Mouse (Mus musculus) right cerebral cortex, postnatal 10 days (tissue): ENCODE results near the gene Cabp1.
A peak's percentile ranks its signal among the peaks of the same experiment; 100 is the strongest.

ENCODE experiments used
- DNase-seq, 2 experiments: peaks; one replicate each; pipeline ENCODE4 v3.0.0; 2021; ENCODE audit warnings: low spot score in 2 of 2

The Cabp1 gene

GRCm38 (mm10) chr5:115127421-115128179 lies 66.6 kb downstream of the Cabp1 start:
- DNase-seq = no peak

- no peak for DNase-seq
These were observed 67.4 kb downstream of the Cabp1 start for GRCm38 (mm10) chr5:115126578-115127312.

DNA sequence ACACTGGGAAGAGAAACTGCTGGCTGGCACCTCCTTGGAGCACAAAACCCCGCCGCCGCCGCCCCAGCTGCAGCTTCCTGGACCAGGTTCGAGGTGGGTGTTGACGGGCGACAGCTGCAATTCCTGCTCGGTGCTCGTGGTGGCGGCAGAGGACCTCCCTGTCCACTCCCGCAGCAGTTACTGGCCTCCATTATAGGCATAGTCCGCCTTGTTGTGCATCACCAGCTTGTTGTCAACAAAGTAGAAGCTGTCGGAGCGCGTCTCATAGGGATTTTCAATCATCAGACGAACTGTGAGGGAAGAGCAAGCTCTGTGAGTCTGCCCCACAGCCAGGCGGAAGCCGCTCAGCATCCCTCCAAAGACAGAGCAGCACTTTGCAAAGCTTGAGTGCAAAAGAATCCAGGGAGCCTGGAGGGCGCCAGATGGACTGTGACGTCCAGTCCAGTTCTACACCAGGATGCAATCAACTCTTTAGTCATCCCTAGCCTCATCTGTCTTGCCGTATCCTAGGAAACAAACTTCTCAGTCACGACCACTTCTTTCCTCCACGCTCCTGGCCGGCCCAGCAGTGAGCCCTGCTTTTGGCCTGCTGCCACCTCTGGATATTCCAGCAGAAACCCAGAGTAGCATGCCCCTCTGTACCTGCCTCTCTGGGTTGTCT lies 68.8 kb downstream of the Cabp1 start:
- DNase-seq = peak; percentile 87 to 89

DNA sequence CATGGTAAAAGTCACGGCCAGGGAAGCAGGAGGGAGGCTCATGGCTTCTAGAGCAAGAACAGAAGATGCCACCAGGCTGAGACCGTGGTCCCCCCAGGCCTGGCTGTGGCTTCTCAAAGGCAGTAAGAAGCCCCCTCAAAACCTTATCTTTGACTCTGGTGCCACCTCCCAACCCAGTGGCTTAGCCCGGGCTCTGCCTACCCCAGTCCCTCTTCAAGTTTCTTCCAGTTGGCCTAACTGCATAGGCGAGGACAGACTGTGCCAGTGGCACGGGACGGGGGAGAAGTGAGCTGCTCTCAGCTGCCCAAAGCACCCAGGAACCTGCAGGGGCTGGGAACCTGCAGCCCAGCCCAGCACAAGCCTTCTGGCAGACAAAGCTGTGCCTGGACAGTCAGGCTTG lies 69.5 kb downstream of the Cabp1 start:
- no peak for DNase-seq

GRCm38 (mm10) chr5:115120978-115121377 lies 73.2 kb downstream of the Cabp1 start:
- DNase-seq = peak in 1 of 2 experiments; percentile 36

DNA sequence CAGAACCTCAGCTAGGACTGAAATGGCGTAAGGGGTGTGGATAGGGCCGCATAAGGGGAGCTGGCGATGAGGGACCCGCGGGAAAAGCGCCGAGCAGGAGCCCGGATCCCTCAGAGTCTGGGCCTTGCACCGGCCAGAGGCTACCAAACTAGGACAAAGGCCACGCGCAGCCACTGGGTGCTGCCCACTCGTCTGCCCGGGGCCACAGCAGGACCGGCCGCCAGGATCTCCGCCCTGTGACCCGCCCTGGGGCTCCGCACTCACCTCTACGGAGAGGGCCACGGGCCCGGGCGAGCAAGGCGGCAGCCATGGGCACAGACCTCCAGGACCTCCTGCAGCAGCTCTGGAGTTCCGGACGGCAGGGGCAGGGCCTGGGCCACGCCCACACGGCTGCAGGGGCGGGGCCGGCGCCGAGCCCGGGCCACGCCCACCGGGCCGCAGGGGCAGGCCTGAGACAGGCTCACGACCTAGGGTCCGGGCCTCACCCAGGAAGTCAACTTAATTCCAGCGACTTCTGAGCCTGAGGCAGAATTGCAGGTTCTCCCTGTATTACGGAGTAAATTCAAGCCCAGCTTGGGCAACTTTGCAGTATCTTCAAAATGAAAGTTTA lies 75.1 kb downstream of the Cabp1 start, which contains the start of gene Acads:
Acads (minus strand) TSS at position 386 of the 610 bp plus-strand sequence.
- DNase-seq = peak; percentile 67 to 68
